Mouse (Mus musculus) cortical plate, adult 2 months (tissue): ENCODE results near the gene Dcst1. TPM values are rescaled to one million over a fixed set of nuclear protein-coding genes. Genes with fewer than 3 reads are reported as not detected.
A peak's percentile ranks its signal among the peaks of the same experiment; 100 is the strongest.

Source experiments
- H3K27ac ChIP-seq: fragments of 200-500 bp; 2 replicates; pipeline ENCODE4 v1.5.1; 2012; ENCODE audit warnings: low read length, control low read depth, inconsistent platforms; ENCODE audit not compliant: insufficient read depth
- H3K4me1 ChIP-seq: fragments of 200-500 bp; 2 replicates; pipeline ENCODE4 v1.6.1; 2011; ENCODE audit warnings: low read length; ENCODE audit not compliant: control insufficient read depth, insufficient read depth
- H3K4me3 ChIP-seq: fragments of 200-500 bp; 2 replicates; pipeline ENCODE4 v1.5.1; 2011; ENCODE audit warnings: mild to moderate bottlenecking, low read length, control low read depth; ENCODE audit not compliant: insufficient read depth
- CTCF ChIP-seq: fragments of 200-500 bp; IDR thresholded peaks from 2 replicates; pipeline ENCODE4 v1.5.1; 2011; ENCODE audit warnings: mild to moderate bottlenecking, control low read depth, low read length; ENCODE audit not compliant: insufficient read depth; ENCODE audit errors: extremely low read depth
- POLR2A ChIP-seq: fragments of 200-500 bp; IDR thresholded peaks from 2 replicates; pipeline ENCODE4 v1.6.1; 2011; ENCODE audit warnings: mild to moderate bottlenecking, low read length, control low read depth; ENCODE audit not compliant: insufficient read depth; ENCODE audit errors: extremely low read depth
- polyA plus RNA-seq: library from polyadenylated mRNA; depleted of rRNA; stranded (reverse); fragments of >200 nt; gene quantifications from 2 replicates; pipeline ENCODE4 v1.2.3, GENCODE M21; 2012

Dcst1 gene
- polyA plus RNA-seq, 1 experiment = not detected

DNA sequence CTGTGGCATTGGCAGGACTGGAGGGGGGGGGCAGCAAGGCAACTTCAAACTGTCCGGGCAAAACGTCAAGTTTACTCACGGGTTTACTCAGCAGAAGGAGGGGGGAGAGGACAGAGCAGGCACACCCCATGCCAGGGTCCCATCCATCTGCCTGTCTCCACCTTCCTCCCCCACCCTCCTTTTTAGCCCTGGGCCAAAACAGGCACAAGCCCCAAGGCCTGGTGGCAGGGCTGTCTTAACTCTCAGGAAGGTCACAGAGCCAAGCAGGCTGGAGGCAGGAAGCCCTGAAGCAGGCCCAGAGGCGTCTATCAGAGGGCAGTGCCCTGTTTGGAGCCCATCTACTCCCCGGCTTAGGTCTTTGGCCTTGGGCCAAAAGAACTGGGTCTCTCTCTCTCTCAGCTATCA, 25.1 kb upstream of the Dcst1 start:
- peak overlapping the region; percentile 49 for H3K27ac ChIP-seq
- H3K4me3 ChIP-seq = no peak overlapping the region
- no peak for TF ChIP-seq POLR2A
- no peak for TF ChIP-seq CTCF
- peaks cover 4% of the 10 kb centered on the region for H3K4me1 ChIP-seq

DNA sequence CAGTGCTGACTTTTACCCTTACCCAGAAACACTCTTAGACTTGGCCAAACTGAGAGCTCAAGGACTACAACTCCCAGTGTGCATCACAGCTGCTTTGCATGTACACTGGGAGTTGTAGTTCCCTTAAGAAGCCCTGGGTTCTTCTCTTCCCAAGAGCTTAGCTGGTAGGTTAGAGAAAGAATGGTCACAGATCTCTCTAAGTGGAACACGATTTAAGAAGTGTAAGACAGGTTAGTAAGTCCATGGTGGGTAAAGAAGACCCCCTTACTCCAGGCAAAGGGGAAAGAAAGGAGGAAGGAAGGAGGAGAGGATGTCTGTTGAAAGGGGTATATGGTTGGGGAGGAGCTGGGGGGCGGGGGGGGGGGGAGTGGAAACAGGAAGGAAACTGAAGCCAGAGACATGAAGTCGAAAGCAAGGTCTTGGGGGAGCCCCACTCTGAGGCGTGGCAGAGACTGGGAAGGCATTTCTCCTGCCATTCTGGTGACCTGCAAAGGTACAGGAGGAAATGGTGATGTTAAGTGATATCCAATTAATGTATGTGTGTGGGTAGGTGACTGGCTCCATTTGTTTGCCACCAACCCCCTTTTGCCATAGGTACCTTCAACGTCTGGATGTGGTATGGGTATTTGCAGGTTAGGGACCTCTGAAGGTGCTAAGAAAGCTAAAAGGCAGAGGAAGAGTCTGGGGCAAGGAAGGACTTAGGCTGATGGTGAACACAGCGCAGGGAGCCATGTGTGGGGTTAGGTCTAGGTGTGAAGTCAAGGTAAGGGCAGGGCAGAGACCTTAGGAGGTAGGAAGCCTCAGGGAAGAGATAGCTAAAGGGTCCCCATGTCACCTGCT, 24.1 kb upstream of the Dcst1 start:
- TF ChIP-seq CTCF (no peak), POLR2A (no peak)
- no peak overlapping the region for H3K4me3 ChIP-seq
- H3K4me1 ChIP-seq = peaks cover 2% of the 10 kb centered on the region
- H3K27ac ChIP-seq = no peak overlapping the region

DNA sequence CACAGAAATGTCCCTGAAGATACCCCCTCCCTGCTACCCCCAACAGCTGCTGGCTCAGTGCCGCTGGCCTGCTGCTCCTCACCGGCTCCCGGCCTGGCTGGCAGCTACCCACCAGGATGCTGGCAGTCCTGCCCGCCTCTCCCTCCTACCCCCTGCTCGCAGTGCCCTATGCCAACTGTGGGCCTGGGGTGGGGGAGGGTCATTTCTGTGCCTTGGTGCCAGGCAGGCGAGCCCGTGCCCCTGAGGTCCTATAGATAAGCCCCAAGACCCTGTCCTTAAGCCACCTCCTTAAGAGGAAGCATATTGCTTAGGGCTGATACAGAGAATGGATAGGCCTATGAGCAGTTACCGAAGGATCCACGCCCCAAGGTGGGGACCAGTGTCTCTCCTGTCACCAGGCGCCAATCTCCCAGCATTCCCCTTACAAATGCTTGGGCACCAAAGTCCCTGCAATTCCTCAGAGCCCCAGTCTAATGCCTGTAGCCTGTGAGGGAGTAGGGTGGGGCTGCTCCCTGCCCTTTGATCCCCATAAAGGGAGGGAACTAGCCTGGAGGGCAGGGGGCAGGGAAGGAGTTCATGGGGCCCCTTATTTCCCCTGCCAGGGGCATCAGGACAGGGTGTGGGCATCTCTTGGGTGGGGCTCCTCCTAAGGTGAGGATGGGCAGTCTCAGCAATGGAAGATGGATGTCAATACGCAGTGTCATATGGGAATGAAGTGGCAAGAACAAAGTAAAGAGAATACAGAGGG, 23.3 kb upstream of the Dcst1 start:
- H3K4me3 ChIP-seq = no peak overlapping the region
- H3K27ac ChIP-seq = peak overlapping the region; percentile 5; the same call in 1 of the 2 replicates
- H3K4me1 ChIP-seq = peaks cover 2% of the 10 kb centered on the region
- TF ChIP-seq POLR2A = no peak
- no peak for TF ChIP-seq CTCF

DNA sequence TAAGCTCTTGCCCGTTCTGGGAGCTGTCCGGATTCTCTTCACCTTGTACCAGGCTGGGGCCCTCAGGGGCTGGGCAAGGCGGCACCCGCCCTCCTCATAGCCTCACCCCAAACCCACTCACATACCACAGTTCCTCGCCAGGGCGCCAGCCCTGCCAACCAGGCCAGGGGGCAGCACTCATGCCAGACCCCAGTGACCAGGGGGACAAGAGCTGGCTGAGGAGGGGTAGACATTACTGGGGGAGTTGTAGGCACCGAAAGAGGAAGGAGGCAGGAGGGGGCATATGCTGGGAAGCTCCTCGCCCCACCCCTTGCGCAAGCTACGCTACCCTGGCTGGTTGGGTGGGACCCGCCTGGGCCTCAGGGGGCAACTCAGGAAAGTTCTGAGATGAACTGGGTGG, 22.6 kb upstream of the Dcst1 start:
- peaks cover 2% of the 10 kb centered on the region for H3K4me1 ChIP-seq
- TF ChIP-seq CTCF = no peak
- TF ChIP-seq POLR2A = no peak

DNA sequence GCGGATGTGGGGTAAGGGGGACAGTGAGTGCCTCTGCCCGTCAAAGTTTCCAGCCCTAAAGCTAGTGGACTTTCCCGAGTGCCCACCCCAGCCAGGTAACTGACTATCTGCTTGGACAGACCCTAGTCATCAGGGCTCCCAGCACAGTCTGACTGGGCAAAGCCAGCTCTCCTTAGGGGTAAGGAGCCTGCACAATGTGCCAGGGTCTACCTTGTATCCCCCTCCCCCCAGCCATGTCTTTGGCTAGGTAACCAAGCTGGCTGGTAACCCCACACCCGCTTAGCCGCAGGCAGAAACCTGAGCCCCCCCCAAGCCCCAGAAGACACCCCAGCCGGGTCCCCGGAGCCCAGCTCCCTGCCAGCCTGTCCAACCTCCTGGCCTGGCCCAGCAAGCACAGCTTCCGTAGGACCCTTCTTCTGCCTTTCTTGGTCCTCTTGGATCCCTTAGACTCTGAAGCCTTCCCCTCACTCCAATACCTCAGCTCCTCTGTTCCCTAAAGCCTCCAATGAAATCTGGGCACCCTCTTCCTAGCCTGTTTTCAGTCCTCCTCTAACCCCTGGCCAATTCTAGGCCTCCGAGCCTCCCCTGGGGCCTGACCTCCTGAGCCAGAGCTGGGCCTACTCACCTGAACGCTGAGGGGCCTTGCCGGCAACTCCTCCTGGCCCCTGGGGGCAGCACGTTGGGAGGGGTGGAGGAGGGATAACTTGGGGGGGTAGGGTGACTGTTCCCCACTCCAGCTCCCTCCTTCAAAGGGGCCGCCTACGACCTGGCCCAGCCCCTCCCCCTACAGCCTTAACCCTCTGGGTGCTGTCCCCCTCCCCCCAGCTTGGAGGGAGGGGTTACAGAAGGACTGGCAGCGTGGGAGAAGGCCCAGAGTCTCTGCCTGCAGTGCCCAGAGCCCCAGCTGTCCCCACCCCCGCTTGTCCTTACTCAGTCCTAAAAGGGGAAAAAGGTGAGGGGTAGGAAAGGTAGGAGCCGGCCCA, 21.7 kb upstream of the Dcst1 start:
- no peak overlapping the region for H3K4me3 ChIP-seq
- peaks cover 2% of the 10 kb centered on the region for H3K4me1 ChIP-seq
- TF ChIP-seq CTCF (no peak), POLR2A (no peak)
- H3K27ac ChIP-seq = no peak overlapping the region

More for the DNA sequence above, 22.6 kb upstream of the Dcst1 start:
- Histone ChIP-seq H3K4me3 (no peak overlapping the region), H3K27ac (peak overlapping the region; percentile 5; the same call in 1 of the 2 replicates)

DNA sequence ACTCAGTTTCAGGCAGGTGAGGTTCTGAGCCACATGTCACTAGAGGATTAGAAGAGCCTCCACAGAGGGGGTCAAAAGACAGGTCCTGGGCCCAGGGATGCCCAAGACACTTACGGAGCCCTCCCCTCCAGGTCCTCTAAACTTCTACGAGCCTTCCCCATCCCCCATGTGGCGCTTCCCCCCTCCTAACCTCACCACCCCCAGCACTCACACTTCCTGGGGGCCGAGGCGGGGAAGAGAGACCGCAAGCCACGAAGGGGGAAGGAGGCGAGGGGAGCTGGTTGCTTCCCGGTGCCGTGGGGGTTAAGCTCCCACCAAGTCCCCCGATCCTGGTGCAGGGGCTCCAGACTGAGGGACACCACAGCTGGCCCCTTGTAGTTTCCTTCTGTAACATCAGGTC, 20.4 kb upstream of the Dcst1 start:
- Histone ChIP-seq H3K4me1 (no peaks in the 10 kb centered on the region), H3K4me3 (no peak overlapping the region), H3K27ac (no peak overlapping the region)
- TF ChIP-seq POLR2A = no peak
- no peak for TF ChIP-seq CTCF

DNA sequence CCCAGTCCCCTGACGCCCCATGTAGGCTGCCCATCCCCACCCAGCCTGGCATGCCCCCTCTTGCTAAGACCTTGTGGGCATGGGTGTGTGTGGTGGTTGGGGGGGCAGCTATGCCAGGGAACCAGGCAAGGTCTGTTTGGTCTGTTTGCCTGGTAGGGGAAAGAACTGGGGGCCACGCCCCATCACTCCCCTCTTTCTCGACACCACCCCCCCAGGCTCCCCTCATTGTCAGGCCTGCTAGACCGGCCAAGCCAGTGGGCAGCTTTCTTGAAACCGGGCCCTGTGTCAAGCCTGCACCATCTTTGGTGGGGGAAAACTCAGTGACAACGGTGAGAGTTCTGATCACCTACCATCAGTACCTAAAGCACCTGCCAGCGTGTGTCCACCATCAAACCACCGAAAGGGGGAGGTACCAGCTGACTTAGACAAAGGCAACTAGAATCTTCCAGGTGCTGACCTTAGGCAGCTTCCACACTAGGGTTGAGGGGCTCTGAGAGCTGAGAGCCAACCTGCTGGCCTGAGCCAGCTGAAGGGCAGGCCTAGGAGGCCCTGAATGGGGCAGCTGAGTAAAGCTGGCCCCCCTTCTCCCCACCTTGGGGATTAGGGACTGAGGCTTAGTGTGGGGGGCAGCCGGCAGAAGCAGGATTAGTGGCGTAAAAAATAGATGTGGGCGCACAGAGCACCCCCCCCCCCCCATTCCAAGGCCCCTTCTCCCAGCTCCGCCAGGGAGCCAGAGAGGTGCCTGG, 19.5 kb upstream of the Dcst1 start:
- Histone ChIP-seq H3K4me3 (no peak overlapping the region), H3K4me1 (no peaks in the 10 kb centered on the region), H3K27ac (no peak overlapping the region)
- TF ChIP-seq POLR2A (no peak), CTCF (no peak)

DNA sequence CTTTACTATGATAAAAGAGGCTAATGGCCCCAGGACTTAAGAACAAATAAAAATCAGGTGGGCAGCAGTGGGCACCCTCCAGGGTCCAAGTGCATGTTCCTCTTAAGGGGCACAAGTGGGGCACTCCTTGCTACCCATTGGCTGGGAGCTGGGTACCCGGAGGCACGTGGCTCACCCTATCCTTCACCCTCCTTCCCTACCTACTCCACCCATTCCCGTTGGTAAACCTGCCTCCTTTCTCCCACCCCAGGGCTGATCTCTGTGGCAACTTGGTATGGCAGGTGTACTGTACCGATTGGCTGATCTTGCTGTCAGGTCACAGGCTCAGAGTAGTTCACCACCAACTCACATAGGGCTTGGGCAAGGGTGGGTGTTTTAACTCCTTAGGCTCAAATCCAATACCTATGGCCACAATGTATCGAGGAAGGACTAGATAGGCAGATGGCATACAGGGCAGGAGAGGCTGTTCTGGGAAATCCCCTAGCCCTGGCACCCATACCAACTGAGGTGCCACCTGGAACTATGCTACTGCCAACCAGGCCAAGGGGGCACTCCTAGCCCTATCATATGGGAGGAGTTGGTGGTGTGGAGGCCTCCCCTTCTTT, 18.7 kb upstream of the Dcst1 start:
- TF ChIP-seq CTCF (no peak), POLR2A (no peak)
- Histone ChIP-seq H3K4me3 (no peak overlapping the region), H3K27ac (no peak overlapping the region), H3K4me1 (no peaks in the 10 kb centered on the region)

DNA sequence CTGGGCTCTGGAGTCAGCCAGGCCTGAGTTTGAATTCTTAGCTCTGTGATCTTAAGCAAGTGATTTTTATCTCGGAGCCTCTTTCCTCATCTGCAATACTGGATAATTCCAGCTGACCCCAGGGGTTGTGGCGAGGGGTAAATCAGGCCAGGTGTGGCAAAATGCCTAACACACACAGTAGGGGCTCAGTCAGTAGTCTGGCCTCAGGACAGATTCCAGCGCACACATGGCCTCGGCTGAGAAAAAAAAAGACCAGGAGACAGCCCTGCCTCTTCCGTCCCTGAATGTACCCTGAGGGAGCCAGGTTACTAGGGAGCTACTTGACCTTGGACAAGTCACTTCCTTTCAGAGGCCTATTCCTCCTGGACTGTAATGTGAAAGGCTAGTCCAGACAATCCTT, 17.9 kb upstream of the Dcst1 start:
- Histone ChIP-seq H3K27ac (no peak overlapping the region), H3K4me3 (no peak overlapping the region), H3K4me1 (peaks cover 2% of the 10 kb centered on the region; the same call in 1 of the 2 replicates)
- TF ChIP-seq CTCF = no peak
- no peak for TF ChIP-seq POLR2A
